Mouse (Mus musculus): ENCODE measurements around the gene Map2k2.

Map2k2 gene

GRCm38 (mm10) chr10:81094931-81095678 is 10.6 kb upstream of the Map2k2 start:
- DNase-seq (ENCODE audit: low read depth, low spot score), result no peak

- DNase-seq (ENCODE audit: low read depth, low spot score), result no peak
Observed at GRCm38 (mm10) chr10:81106113-81106721, 502 bp downstream of the Map2k2 start.

- no peak for DNase-seq (ENCODE audit: low read depth, low spot score)
Observed at GRCm38 (mm10) chr10:81112946-81113345, 7.2 kb downstream of the Map2k2 start.

GRCm38 (mm10) chr10:81119625-81120024 is 13.9 kb downstream of the Map2k2 start:
- no peak for DNase-seq (ENCODE audit: low read depth, low spot score)

GRCm38 (mm10) chr10:81120650-81121049 is 14.9 kb downstream of the Map2k2 start:
- no peak for DNase-seq (ENCODE audit: low read depth, low spot score)

- DNase-seq (ENCODE audit: low read depth, low spot score), result no peak
Observed at GRCm38 (mm10) chr10:81122889-81123288, 17.2 kb downstream of the Map2k2 start.

GRCm38 (mm10) chr10:81123500-81123899 is 17.8 kb downstream of the Map2k2 start:
- DNase-seq (ENCODE audit: low read depth, low spot score), result no peak

- DNase-seq (ENCODE audit: low read depth, low spot score), result peak; percentile 65
Observed at GRCm38 (mm10) chr10:81134181-81134587, 28.5 kb downstream of the Map2k2 start.

- peak; percentile 46 for DNase-seq (ENCODE audit: low read depth, low spot score)
Observed at GRCm38 (mm10) chr10:81134966-81135681, 29.4 kb downstream of the Map2k2 start, which contains the start of gene Zbtb7a. TSS of gene Zbtb7a (plus strand) at chr10:81135220.

- DNase-seq (ENCODE audit: low read depth, low spot score), result peak; percentile 81
Observed at GRCm38 (mm10) chr10:81135831-81136705, 30.4 kb downstream of the Map2k2 start.

GRCm38 (mm10) chr10:81136706-81137231 is 31.1 kb downstream of the Map2k2 start:
- DNase-seq (ENCODE audit: low read depth, low spot score), result peak; percentile 88

- DNase-seq (ENCODE audit: low read depth, low spot score), result peak; percentile 99
Observed at GRCm38 (mm10) chr10:81137252-81138130, 31.8 kb downstream of the Map2k2 start.

- DNase-seq (ENCODE audit: low read depth, low spot score), result peak; percentile 85
Observed at GRCm38 (mm10) chr10:81138131-81138782, 32.5 kb downstream of the Map2k2 start.

- DNase-seq (ENCODE audit: low read depth, low spot score), result no peak
Observed at GRCm38 (mm10) chr10:81138821-81139528, 33.3 kb downstream of the Map2k2 start.

- DNase-seq (ENCODE audit: low read depth, low spot score), result no peak
Observed at GRCm38 (mm10) chr10:81139529-81139846, 33.8 kb downstream of the Map2k2 start.

GRCm38 (mm10) chr10:81140005-81140404 is 34.3 kb downstream of the Map2k2 start:
- no peak for DNase-seq (ENCODE audit: low read depth, low spot score)

GRCm38 (mm10) chr10:81140717-81141454 is 35.2 kb downstream of the Map2k2 start:
- peak; percentile 55 for DNase-seq (ENCODE audit: low read depth, low spot score)

GRCm38 (mm10) chr10:81141455-81142210 is 35.9 kb downstream of the Map2k2 start:
- no peak for DNase-seq (ENCODE audit: low read depth, low spot score)

Data from CD4-positive helper T cell, adult 2 months (primary cell).